Mouse (Mus musculus) cerebellum, adult 9-11 months (tissue): ENCODE results near the gene Ctnna3.
"Not testable (repeated sequence)": the region's sequence is repeated elsewhere in the genome, so short reads cannot be mapped to it uniquely, and the experiment has no call there.

ENCODE experiments used
- DNase-seq: peaks from one replicate; pipeline ENCODE4 v3.0.0; 2022

Ctnna3 gene

DNA sequence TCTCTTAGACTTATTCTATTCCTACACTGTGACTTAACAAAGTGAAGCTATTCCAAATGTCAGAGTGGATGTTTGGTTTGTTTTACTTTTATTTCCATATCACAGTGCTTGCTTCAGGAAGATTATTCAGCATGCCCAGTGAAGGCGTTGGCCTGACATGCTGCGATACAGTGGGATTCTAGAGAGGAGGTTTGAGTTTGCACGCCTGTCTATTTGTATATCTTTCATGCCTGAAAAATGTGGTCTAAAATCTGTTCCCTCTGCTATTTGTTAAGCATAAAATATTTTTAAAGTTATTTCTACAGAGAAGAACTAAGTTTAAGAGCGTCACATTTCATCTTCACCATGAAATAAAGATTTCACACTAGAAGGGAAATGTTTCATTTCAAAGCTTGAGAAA lies 813.5 kb downstream of the Ctnna3 start:
- no peak for DNase-seq

GRCm38 (mm10) chr10:64268156-64268555 lies 838.3 kb downstream of the Ctnna3 start:
- no peak for DNase-seq

- no peak for DNase-seq
Measured at GRCm38 (mm10) chr10:64275143-64275542, 845.2 kb downstream of the Ctnna3 start.

DNA sequence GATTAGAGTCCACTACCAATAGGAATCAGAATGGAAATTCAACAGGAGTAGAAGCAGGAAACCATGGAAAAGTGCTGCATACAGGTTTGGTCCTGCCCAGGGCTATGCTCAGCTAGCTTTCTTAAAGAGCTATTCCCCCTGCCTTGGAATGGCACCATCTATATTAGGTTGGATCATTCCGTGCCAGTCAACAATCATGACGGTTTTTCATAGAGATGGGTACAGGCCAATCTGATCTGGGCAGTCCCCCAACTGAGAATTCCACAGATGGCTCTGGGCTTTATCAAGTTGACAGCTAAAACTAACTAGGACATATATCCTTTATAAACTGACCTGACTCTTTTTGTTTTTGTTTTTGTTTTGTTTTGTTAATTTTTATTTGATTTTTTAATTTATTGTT lies 848.9 kb downstream of the Ctnna3 start:
- DNase-seq = peak; percentile 28

DNA sequence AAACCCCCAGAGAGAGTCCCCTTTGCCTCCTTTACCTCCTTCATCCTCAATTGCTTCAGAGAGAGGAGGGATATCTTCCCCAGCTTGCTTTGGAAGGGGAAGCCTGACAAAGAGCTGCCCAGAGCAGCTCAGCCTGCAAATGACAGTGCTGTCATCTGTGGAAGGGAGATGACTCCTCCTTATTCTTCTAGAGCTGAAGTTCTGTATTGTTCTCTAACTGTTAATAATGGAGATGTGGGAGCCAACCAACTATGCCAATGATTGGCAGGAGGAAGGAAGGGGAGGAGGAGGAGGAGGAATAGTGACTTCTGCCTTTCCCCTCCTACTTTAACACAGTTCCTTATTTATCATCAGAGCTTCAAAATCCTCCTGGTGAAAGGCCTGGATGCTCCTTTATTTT lies 875.9 kb downstream of the Ctnna3 start:
- no peak for DNase-seq

DNA sequence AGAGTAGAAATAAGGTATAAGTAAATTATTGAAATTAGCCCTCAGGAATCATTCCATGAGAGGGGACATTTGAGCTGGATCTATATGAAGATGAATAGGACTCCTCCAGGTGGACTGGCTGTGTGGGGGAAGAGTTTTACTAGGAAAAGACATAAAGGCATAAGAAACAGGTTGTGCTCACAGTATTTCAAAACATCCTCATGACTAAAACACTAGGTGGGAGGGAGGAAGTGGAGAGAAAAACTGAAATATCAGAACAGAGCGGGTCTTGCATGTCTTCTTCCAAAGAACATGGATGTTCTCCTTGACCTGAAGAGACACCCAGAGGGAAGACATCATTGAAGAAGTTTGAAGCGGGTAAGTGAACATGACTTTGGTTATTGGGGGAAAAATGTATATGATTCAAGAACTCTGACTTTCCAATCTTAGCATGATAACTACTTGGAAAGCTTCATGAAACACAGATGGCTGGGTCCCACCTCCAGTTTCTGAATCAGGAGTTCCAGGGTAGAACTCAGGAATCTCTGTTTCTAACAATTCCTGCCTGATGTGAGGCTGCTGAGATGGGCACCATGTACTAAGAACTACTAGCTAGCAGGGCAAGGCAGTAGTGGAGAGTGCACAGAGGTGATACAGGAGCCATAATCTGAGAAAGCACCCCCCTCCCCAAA lies 881.9 kb downstream of the Ctnna3 start:
- DNase-seq = no peak

- no peak for DNase-seq
Measured at GRCm38 (mm10) chr10:64320332-64320731, 890.4 kb downstream of the Ctnna3 start.

GRCm38 (mm10) chr10:64342702-64343379 lies 912.9 kb downstream of the Ctnna3 start:
- DNase-seq = no peak

- DNase-seq = no peak
Measured at GRCm38 (mm10) chr10:64373288-64373687, 943.4 kb downstream of the Ctnna3 start.

DNA sequence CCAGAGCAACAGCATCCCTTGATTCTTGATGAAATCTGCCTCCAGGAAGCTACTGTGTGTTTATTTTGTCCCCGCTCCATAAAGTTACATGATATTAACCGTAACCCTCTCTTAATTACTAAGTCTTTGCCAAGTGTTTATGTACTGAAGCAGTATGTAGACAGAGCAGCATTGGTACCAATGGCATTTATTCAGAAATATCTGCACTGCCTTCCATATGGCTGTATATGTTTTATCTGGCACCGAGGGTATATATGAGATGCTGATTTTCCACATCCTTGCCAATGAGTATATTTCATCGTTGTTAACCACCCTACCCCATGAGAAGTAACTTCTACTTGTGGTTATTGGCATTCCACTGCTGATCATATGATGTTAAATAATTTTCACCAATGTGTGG lies 947.9 kb downstream of the Ctnna3 start:
- DNase-seq = no peak

GRCm38 (mm10) chr10:64396579-64396978 lies 966.7 kb downstream of the Ctnna3 start:
- DNase-seq = no peak

- DNase-seq = not testable (repeated sequence)
Measured at GRCm38 (mm10) chr10:64418396-64418795, 988.5 kb downstream of the Ctnna3 start.

- no peak for DNase-seq
Measured at GRCm38 (mm10) chr10:64438736-64439135, 1008.8 kb downstream of the Ctnna3 start.

DNA sequence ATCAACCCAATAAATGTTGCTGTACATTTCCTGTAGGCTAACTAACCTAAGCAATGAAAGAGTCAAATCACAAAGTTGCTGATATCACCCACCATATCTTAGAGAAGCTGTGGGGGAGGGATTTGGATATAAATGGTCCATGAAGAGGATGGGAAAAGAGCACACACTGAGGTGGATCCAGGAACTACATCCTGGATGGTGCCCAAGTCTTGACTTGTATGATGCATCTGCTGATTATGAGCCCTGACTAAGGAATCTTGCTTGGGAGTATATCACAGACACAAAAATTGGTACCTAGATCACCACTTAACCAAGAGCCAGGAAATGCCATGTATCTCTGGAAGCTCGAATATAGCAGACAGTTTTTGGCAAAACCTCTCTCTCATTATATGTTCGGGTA lies 1018.7 kb downstream of the Ctnna3 start:
- no peak for DNase-seq

DNA sequence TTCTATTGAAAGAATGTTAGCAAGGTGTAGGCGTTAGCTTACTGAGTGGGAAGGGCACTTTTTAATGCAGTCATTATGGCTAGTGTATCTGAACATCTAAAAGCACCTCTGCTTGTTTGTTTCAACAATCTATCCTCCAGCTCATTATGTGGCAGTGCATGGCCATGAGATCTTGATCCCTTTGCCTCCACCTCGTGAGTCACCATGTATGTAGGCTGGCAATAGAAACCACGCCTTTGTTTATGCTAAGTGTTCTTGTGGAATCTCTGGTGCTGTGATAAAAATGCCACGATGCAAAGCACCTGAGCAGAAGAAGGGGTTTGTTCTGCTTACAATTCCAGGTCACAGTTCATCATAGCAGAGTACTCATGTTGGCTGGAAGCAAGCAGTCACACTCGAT lies 1053.4 kb downstream of the Ctnna3 start:
- DNase-seq = no peak

DNA sequence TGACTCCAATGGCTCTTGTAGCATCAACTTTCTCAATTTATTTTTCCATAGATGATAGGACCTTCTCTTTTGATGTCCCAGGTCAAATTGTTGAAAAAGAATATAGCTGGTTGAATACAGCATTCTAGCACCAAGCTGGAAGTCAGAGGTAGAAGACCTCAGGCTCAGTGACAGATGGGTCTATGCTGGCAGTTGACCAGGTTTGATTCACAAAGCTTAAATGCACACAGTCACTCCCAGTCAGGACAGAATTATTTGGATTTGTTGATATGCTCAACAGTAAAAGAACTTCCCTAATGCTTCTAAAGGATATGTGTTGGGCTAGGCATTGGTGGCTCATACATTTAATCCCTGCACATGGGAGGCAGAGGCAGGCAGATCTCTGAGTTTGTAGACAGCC lies 1059.6 kb downstream of the Ctnna3 start:
- peak; percentile 4 for DNase-seq

DNA sequence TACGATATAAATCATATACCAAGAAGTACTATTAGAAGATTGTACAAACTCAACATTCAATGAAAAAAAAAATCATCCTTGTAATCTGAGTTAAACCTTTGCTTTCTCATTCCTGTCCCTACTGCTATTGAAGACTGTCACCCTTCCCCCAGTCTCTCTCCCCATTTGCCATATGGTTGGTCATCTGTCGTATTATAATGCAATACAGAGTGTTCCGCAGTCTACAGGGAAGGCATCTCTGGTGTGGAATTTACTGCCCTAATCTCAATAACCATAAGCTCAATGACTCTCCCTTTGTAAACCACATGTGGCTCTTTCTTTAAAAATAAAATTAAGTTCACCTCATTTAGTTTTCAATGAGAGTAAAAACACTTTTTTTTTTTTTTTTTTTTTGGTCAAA lies 1113.7 kb downstream of the Ctnna3 start:
- DNase-seq = peak; percentile 5

DNA sequence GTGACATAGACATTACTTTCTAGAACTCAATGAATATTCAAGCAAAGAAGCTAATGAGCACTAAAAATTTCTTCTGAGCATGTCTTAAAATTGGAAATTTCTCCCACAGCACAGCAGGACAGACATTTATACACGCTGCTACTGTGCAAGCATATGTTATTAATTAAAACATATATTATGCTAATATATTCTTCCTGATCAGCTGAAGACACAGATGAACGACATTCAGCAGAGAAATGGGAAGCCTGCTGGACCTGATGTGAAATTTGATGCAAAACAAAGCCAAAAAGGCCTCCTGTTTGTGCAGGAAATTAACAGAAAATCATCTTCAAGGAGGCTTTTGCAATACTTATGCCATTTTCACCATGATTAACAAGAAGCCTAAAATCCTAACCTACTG lies 1114.5 kb downstream of the Ctnna3 start:
- no peak for DNase-seq

GRCm38 (mm10) chr10:64571311-64571710 lies 1141.4 kb downstream of the Ctnna3 start:
- DNase-seq = no peak

DNA sequence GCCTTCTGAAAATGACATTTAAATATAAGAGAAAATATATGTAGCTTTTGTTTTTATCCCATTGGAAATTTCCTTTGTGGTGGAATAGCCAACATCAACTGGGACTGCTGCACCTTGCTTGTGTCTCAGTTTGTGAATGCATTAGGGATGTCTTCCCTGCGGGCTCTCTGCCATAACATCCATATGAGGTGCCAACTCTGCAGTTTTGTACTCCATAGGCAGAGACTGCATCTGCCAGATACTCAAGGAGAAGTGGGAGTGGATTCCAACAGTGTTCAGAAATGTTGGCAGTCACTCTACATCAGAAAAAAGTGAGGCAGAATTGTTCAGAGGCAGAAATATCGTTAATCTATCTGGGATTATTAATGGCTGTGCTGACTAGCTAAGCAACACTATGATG lies 1158.2 kb downstream of the Ctnna3 start:
- peak; percentile 5 for DNase-seq

GRCm38 (mm10) chr10:64636760-64637159 lies 1206.9 kb downstream of the Ctnna3 start:
- DNase-seq = no peak

- DNase-seq = no peak
Measured at GRCm38 (mm10) chr10:64639061-64639460, 1209.2 kb downstream of the Ctnna3 start.

DNA sequence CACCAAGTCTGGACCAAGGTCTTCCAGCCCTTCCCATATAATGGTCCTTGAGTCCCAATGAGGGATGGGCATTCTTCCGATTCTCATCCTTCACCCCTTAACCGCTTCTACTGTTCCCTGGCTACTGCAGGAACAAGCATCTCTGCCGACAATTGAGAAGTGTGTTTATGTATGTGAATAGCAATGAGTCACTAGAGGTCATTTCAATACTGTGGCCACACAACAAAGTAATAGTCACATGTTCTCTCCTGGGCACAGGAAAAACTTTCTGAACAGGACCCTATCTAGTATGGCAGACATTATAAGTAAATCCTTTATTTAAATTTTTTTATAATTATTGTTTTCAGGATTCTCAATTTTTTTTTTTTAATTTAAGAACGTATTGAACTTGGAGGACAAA lies 1211.2 kb downstream of the Ctnna3 start:
- DNase-seq = no peak

DNA sequence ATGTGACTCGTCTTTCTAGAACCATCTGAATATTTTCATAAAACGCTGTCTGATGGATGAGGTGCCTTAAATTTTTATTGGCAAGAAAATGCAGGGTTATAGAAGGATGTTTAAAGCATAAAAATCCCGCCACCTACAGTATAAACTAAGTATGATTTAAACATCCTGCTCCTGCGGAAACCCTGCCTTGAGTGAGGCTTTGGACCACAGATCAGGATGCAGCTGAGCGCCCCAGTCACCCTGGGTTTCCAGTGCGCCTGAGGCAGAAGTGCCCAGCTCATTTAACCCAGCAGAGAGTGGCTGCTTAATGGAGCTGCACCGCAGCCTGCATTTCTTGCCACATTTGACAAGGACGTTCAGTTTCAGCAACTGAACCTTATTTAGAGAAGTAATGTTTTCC lies 1211.7 kb downstream of the Ctnna3 start:
- DNase-seq = no peak

GRCm38 (mm10) chr10:64643976-64644375 lies 1214.1 kb downstream of the Ctnna3 start:
- DNase-seq = no peak
